Mouse (Mus musculus) regulatory T cell (primary cell): Measurements from ENCODE around the gene Gm10718.
"Not testable (repeated sequence)": the region's sequence is repeated elsewhere in the genome, so short reads cannot be mapped to it uniquely, and the experiment has no call there.

Source experiments
- in situ Hi-C: fragments of 300-600 bp; cut with MboI, MseI; formaldehyde crosslinking; loops from one replicate; pipeline ENCODE4 v1.15.1; 2025; ENCODE audit warnings: high pct_unique_total_duplicates

Gene Gm10718

GRCm38 (mm10) chr9:3025653-3026052 lies 2.3 kb downstream of the Gm10718 start:
- in situ Hi-C loops = loop anchor here (5.0 kb wide), 1 partner anchor 87 kb away; no protein-coding TSS in a partner anchor

GRCm38 (mm10) chr9:3026136-3026535 lies 2.8 kb downstream of the Gm10718 start:
- in situ Hi-C loops = loop anchor here (5.0 kb wide), 1 partner anchor 86 kb away; no protein-coding TSS in a partner anchor

- in situ Hi-C loops = loop anchor here (5.0 kb wide), 1 partner anchor 86 kb away; no protein-coding TSS in a partner anchor
These were observed 3.4 kb downstream of the Gm10718 start for GRCm38 (mm10) chr9:3026741-3027140.

- in situ Hi-C loops = loop anchor here (5.0 kb wide), 1 partner anchor 85 kb away; no protein-coding TSS in a partner anchor
These were observed 3.9 kb downstream of the Gm10718 start for GRCm38 (mm10) chr9:3027200-3027599.

GRCm38 (mm10) chr9:3029276-3030000 lies 6.1 kb downstream of the Gm10718 start:
- in situ Hi-C loops = loop anchor here (5.0 kb wide), 1 partner anchor 83 kb away; no protein-coding TSS in a partner anchor

- in situ Hi-C loops = not testable (repeated sequence)
These were observed 7.5 kb downstream of the Gm10718 start for GRCm38 (mm10) chr9:3030677-3031318.

- in situ Hi-C loops = not testable (repeated sequence)
These were observed 11.0 kb downstream of the Gm10718 start, which contains the start of gene Gm17535 for GRCm38 (mm10) chr9:3034299-3034698. TSS of gene Gm17535 (plus strand) at chr9:3034599.

GRCm38 (mm10) chr9:3036577-3036976 lies 13.2 kb downstream of the Gm10718 start, which contains the start of gene Gm10715:
TSS of gene Gm10715 (plus strand) at chr9:3036877.
- in situ Hi-C loops = not testable (repeated sequence)

GRCm38 (mm10) chr9:3038161-3038560 lies 14.8 kb downstream of the Gm10718 start:
- in situ Hi-C loops = not testable (repeated sequence)
